Mouse (Mus musculus): ENCODE measurements at regions not wholly inside any gene's neighbourhood (a gene's known extent, or its start where the extent isn't known, plus 50 kb on each side); places are given as distances from the start of the nearest gene placed in this dataset.

- H3K4me2 ChIP-seq (ENCODE audit: low read depth): no peak overlapping the region
- H3K9ac ChIP-seq (ENCODE audit: low read length): no peak overlapping the region
- no peaks in the 10 kb centered on the region for H3K4me1 ChIP-seq (ENCODE audit: control insufficient read depth, insufficient read depth, low read length)
- H3K36me3 ChIP-seq (ENCODE audit: control insufficient read depth, insufficient read depth, low read length): no peaks in the 10 kb centered on the region
- H3K4me3 ChIP-seq (ENCODE audit: low read depth, low read length): no peak overlapping the region
- WGBS: 84% methylated on average over 2 of the region's 2 CpGs
- no peak for ATAC-seq (ENCODE audit: insufficient read depth, low FRiP score, low TSS enrichment)
- no peaks in the 10 kb centered on the region for H3K27me3 ChIP-seq (ENCODE audit: control insufficient read depth, insufficient read depth, low read length)
- no peak overlapping the region for H3K27ac ChIP-seq (ENCODE audit: low read depth, low read length)
- DNase-seq (ENCODE audit: low spot score): no peak
- no peaks in the 10 kb centered on the region for H3K9me3 ChIP-seq (ENCODE audit: control insufficient read depth, low read length)
Measured at GRCm38 (mm10) chr3:150910091-150910490, 527.6 kb upstream of the Adgrl4 start.

GRCm38 (mm10) chr3:150954897-150955296 lies 482.8 kb upstream of the Adgrl4 start:
- Histone ChIP-seq H3K9ac (ENCODE audit: low read length) (no peak overlapping the region), H3K27me3 (ENCODE audit: control insufficient read depth, insufficient read depth, low read length) (no peaks in the 10 kb centered on the region), H3K36me3 (ENCODE audit: control insufficient read depth, insufficient read depth, low read length) (no peaks in the 10 kb centered on the region), H3K4me3 (ENCODE audit: low read depth, low read length) (no peak overlapping the region), H3K9me3 (ENCODE audit: control insufficient read depth, low read length) (no peaks in the 10 kb centered on the region), H3K27ac (ENCODE audit: low read depth, low read length) (no peak overlapping the region), H3K4me2 (ENCODE audit: low read depth) (no peak overlapping the region), H3K4me1 (ENCODE audit: control insufficient read depth, insufficient read depth, low read length) (no peaks in the 10 kb centered on the region)
- 70% methylated on average over 1 of the region's 1 CpGs for WGBS
- no peak for ATAC-seq (ENCODE audit: insufficient read depth, low FRiP score, low TSS enrichment)
- no peak for DNase-seq (ENCODE audit: low spot score)

- 75% methylated on average over 2 of the region's 2 CpGs for WGBS
- H3K4me1 ChIP-seq (ENCODE audit: control insufficient read depth, insufficient read depth, low read length): peaks cover 3% of the 10 kb centered on the region; the same call in 1 of the 2 replicates
- ATAC-seq (ENCODE audit: insufficient read depth, low FRiP score, low TSS enrichment): no peak
Measured at GRCm38 (mm10) chr3:150999652-151000051, 438.0 kb upstream of the Adgrl4 start.

GRCm38 (mm10) chr3:151000217-151000616 lies 437.5 kb upstream of the Adgrl4 start:
- no peak overlapping the region for H3K4me2 ChIP-seq (ENCODE audit: low read depth)
- H3K4me3 ChIP-seq (ENCODE audit: low read depth, low read length): no peak overlapping the region
- H3K27ac ChIP-seq (ENCODE audit: low read depth, low read length): no peak overlapping the region
- DNase-seq (ENCODE audit: low spot score) (peak; percentile 50), ATAC-seq (ENCODE audit: insufficient read depth, low FRiP score, low TSS enrichment) (peak; percentile 42; the same call in 1 of the 2 replicates)
- no peaks in the 10 kb centered on the region for H3K36me3 ChIP-seq (ENCODE audit: control insufficient read depth, insufficient read depth, low read length)
- H3K4me1 ChIP-seq (ENCODE audit: control insufficient read depth, insufficient read depth, low read length): peaks cover 3% of the 10 kb centered on the region; the same call in 1 of the 2 replicates
- WGBS: 3% methylated on average over 5 of the region's 5 CpGs
- H3K9me3 ChIP-seq (ENCODE audit: control insufficient read depth, low read length): no peaks in the 10 kb centered on the region
- H3K27me3 ChIP-seq (ENCODE audit: control insufficient read depth, insufficient read depth, low read length): no peaks in the 10 kb centered on the region
- H3K9ac ChIP-seq (ENCODE audit: low read length): no peak overlapping the region

More at GRCm38 (mm10) chr3:150999652-151000051, 438.0 kb upstream of the Adgrl4 start:
- no peak for DNase-seq (ENCODE audit: low spot score)
- Histone ChIP-seq H3K9ac (ENCODE audit: low read length) (no peak overlapping the region), H3K4me2 (ENCODE audit: low read depth) (no peak overlapping the region), H3K9me3 (ENCODE audit: control insufficient read depth, low read length) (no peaks in the 10 kb centered on the region), H3K36me3 (ENCODE audit: control insufficient read depth, insufficient read depth, low read length) (no peaks in the 10 kb centered on the region), H3K27ac (ENCODE audit: low read depth, low read length) (no peak overlapping the region), H3K4me3 (ENCODE audit: low read depth, low read length) (no peak overlapping the region), H3K27me3 (ENCODE audit: control insufficient read depth, insufficient read depth, low read length) (no peaks in the 10 kb centered on the region)

- H3K9ac ChIP-seq (ENCODE audit: low read length): no peak overlapping the region
- no peaks in the 10 kb centered on the region for H3K36me3 ChIP-seq (ENCODE audit: control insufficient read depth, insufficient read depth, low read length)
- H3K4me1 ChIP-seq (ENCODE audit: control insufficient read depth, insufficient read depth, low read length): peaks cover 3% of the 10 kb centered on the region; the same call in 1 of the 2 replicates
- H3K4me3 ChIP-seq (ENCODE audit: low read depth, low read length): no peak overlapping the region
- H3K27me3 ChIP-seq (ENCODE audit: control insufficient read depth, insufficient read depth, low read length): no peaks in the 10 kb centered on the region
- no peak overlapping the region for H3K4me2 ChIP-seq (ENCODE audit: low read depth)
- H3K9me3 ChIP-seq (ENCODE audit: control insufficient read depth, low read length): no peaks in the 10 kb centered on the region
- no peak overlapping the region for H3K27ac ChIP-seq (ENCODE audit: low read depth, low read length)
- peak; percentile 40 for DNase-seq (ENCODE audit: low spot score)
- WGBS: 35% methylated on average over 6 of the region's 6 CpGs
- no peak for ATAC-seq (ENCODE audit: insufficient read depth, low FRiP score, low TSS enrichment)
Measured at GRCm38 (mm10) chr3:151001881-151002412, 435.7 kb upstream of the Adgrl4 start.

- Histone ChIP-seq H3K27ac (ENCODE audit: low read depth, low read length) (no peak overlapping the region), H3K4me2 (ENCODE audit: low read depth) (no peak overlapping the region), H3K4me1 (ENCODE audit: control insufficient read depth, insufficient read depth, low read length) (peaks cover 3% of the 10 kb centered on the region; the same call in 1 of the 2 replicates), H3K4me3 (ENCODE audit: low read depth, low read length) (no peak overlapping the region), H3K9me3 (ENCODE audit: control insufficient read depth, low read length) (no peaks in the 10 kb centered on the region), H3K9ac (ENCODE audit: low read length) (no peak overlapping the region), H3K27me3 (ENCODE audit: control insufficient read depth, insufficient read depth, low read length) (no peaks in the 10 kb centered on the region), H3K36me3 (ENCODE audit: control insufficient read depth, insufficient read depth, low read length) (no peaks in the 10 kb centered on the region)
- 83% methylated on average over 3 of the region's 3 CpGs for WGBS
- DNase-seq (ENCODE audit: low spot score): no peak
- no peak for ATAC-seq (ENCODE audit: insufficient read depth, low FRiP score, low TSS enrichment)
Measured at GRCm38 (mm10) chr3:151003524-151003923, 434.2 kb upstream of the Adgrl4 start.

- Histone ChIP-seq H3K4me2 (ENCODE audit: low read depth) (no peak overlapping the region), H3K4me1 (ENCODE audit: control insufficient read depth, insufficient read depth, low read length) (peaks cover 3% of the 10 kb centered on the region; the same call in 1 of the 2 replicates), H3K9ac (ENCODE audit: low read length) (no peak overlapping the region), H3K27ac (ENCODE audit: low read depth, low read length) (no peak overlapping the region), H3K27me3 (ENCODE audit: control insufficient read depth, insufficient read depth, low read length) (no peaks in the 10 kb centered on the region), H3K4me3 (ENCODE audit: low read depth, low read length) (no peak overlapping the region), H3K9me3 (ENCODE audit: control insufficient read depth, low read length) (no peaks in the 10 kb centered on the region), H3K36me3 (ENCODE audit: control insufficient read depth, insufficient read depth, low read length) (no peaks in the 10 kb centered on the region)
- ATAC-seq (ENCODE audit: insufficient read depth, low FRiP score, low TSS enrichment) (no peak), DNase-seq (ENCODE audit: low spot score) (no peak)
- 89% methylated on average over 6 of the region's 6 CpGs for WGBS
Measured at GRCm38 (mm10) chr3:151003990-151004389, 433.7 kb upstream of the Adgrl4 start.

GRCm38 (mm10) chr3:151020014-151020413 lies 417.7 kb upstream of the Adgrl4 start:
- no peak for ATAC-seq (ENCODE audit: insufficient read depth, low FRiP score, low TSS enrichment)
- H3K9me3 ChIP-seq (ENCODE audit: control insufficient read depth, low read length): no peaks in the 10 kb centered on the region
- no peak overlapping the region for H3K9ac ChIP-seq (ENCODE audit: low read length)
- WGBS: 74% methylated on average over 3 of the region's 3 CpGs
- DNase-seq (ENCODE audit: low spot score): no peak
- H3K4me2 ChIP-seq (ENCODE audit: low read depth): no peak overlapping the region
- H3K36me3 ChIP-seq (ENCODE audit: control insufficient read depth, insufficient read depth, low read length): no peaks in the 10 kb centered on the region
- no peak overlapping the region for H3K4me3 ChIP-seq (ENCODE audit: low read depth, low read length)
- H3K4me1 ChIP-seq (ENCODE audit: control insufficient read depth, insufficient read depth, low read length): no peaks in the 10 kb centered on the region
- H3K27me3 ChIP-seq (ENCODE audit: control insufficient read depth, insufficient read depth, low read length): no peaks in the 10 kb centered on the region
- no peak overlapping the region for H3K27ac ChIP-seq (ENCODE audit: low read depth, low read length)

GRCm38 (mm10) chr3:151057491-151057890 lies 380.2 kb upstream of the Adgrl4 start:
- 88% methylated on average over 3 of the region's 3 CpGs for WGBS
- DNase-seq (ENCODE audit: low spot score) (no peak), ATAC-seq (ENCODE audit: insufficient read depth, low FRiP score, low TSS enrichment) (no peak)
- Histone ChIP-seq H3K36me3 (ENCODE audit: control insufficient read depth, insufficient read depth, low read length) (no peaks in the 10 kb centered on the region), H3K27ac (ENCODE audit: low read depth, low read length) (no peak overlapping the region), H3K9ac (ENCODE audit: low read length) (no peak overlapping the region), H3K4me3 (ENCODE audit: low read depth, low read length) (no peak overlapping the region), H3K4me1 (ENCODE audit: control insufficient read depth, insufficient read depth, low read length) (no peaks in the 10 kb centered on the region), H3K27me3 (ENCODE audit: control insufficient read depth, insufficient read depth, low read length) (no peaks in the 10 kb centered on the region), H3K4me2 (ENCODE audit: low read depth) (no peak overlapping the region), H3K9me3 (ENCODE audit: control insufficient read depth, low read length) (no peaks in the 10 kb centered on the region)
